Mouse (Mus musculus): ENCODE data around the gene Mylk4.

DNA sequence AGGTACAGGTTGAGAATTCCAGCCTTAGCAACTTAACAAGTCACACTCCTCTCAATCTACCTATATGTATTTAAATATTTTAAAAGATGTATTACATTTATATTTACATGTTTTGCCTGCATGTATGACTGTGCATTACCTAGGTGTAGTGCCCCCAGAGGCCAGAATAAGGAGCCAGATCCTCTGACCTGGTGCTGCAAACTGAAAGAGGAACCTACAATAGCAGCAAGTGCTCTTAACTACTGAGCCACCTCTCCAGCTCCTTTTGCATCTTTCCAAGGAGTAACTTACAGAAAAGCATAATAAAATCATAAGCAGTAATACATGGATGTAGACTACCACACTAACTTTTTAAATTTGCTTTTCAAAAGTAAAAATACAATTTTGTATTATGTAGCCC, 17.1 kb upstream of the Mylk4 start:
- TF ChIP-seq POLR2A (IDR thresholded peaks at IDR 0.05; ENCODE audit: borderline replicate concordance, low read depth, low read length) (no peak), CTCF (IDR thresholded peaks at IDR 0.05; ENCODE audit: low read depth, low read length) (no peak)
